Mouse (Mus musculus) bone marrow, adult 2 months (tissue): ENCODE measurements around the gene Yju2.

Experiments used
- CTCF ChIP-seq: fragments of 200-500 bp; IDR thresholded peaks from 2 replicates; pipeline ENCODE4 v1.5.1; 2011; ENCODE audit warnings: low read length, control low read depth; ENCODE audit not compliant: control insufficient read depth, insufficient read depth
- POLR2A ChIP-seq: fragments of 200-500 bp; IDR thresholded peaks from 2 replicates; pipeline ENCODE4 v1.6.1; 2011; ENCODE audit warnings: low read depth, mild to moderate bottlenecking, control low read depth, low read length, borderline replicate concordance; ENCODE audit not compliant: control insufficient read depth

DNA sequence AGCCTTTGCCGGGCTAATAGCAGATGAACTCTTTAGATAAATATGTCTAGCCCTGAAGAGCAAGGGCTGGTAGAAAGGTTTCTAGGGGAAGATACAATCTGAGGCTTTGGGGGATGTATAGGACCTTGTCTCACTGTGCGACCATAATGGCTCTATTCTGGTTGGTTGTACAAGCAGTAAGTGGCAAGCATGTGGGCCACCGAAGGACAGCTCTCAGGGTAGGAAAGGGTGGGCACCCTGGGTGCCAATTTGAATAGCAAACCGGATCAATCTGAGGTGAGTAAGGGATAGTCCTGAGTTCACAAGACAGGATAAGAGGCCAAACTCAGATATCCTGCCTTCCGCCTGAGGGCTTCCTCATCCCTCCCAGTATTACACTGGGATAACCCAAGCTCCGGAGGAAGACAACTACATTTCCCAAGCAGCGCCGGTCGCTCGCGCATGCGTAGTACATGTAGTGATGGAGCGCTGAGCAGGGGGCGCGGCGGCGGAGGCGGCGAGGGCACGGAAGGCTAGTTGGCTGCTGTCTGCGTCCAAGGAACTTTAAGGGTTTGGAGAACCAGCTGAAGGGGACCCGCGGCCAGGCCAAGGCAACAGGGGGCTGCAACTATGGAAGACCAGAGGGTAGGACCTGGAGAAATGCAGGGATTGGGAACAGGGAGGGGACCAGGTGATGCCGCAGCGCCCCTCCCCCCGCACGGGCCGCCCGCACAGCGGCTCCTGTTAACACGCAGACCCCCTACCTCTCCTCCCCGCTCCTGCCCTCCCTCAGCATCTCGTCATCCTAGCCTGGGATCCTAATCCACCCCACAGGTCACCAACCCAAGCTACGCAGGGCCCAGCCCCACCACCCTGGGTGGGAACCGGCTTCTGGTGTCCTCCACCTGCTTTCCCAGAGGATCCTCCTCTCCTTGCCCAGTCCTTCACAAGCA, 27.4 kb downstream of the Yju2 start, which contains the start of gene Fsd1:
- TF ChIP-seq CTCF: no peak
- no peak for TF ChIP-seq POLR2A
